Mouse (Mus musculus) layer of hippocampus, adult 8-10 months (tissue): Measurements from ENCODE around the gene Ugdh. TPM values are rescaled to one million over a fixed set of nuclear protein-coding genes. Genes with fewer than 3 reads are reported as not detected.
A peak's percentile ranks its signal among the peaks of the same experiment; 100 is the strongest.
"Not testable (repeated sequence)": the region's sequence is repeated elsewhere in the genome, so short reads cannot be mapped to it uniquely, and the experiment has no call there.

ENCODE experiments used
- DNase-seq, 2 experiments: peaks; one replicate each; pipeline ENCODE4 v3.0.0; 2022; ENCODE audit warnings: low spot score in 2 of 2
- total RNA-seq, 4 experiments: library from RNA; stranded (reverse); gene quantifications; 2 replicates each; pipeline ENCODE4 v1.2.4; 2022

Gene Ugdh
- total RNA-seq = 10 to 100 TPM; 33.8 to 41.4 (median 35.8) TPM

DNA sequence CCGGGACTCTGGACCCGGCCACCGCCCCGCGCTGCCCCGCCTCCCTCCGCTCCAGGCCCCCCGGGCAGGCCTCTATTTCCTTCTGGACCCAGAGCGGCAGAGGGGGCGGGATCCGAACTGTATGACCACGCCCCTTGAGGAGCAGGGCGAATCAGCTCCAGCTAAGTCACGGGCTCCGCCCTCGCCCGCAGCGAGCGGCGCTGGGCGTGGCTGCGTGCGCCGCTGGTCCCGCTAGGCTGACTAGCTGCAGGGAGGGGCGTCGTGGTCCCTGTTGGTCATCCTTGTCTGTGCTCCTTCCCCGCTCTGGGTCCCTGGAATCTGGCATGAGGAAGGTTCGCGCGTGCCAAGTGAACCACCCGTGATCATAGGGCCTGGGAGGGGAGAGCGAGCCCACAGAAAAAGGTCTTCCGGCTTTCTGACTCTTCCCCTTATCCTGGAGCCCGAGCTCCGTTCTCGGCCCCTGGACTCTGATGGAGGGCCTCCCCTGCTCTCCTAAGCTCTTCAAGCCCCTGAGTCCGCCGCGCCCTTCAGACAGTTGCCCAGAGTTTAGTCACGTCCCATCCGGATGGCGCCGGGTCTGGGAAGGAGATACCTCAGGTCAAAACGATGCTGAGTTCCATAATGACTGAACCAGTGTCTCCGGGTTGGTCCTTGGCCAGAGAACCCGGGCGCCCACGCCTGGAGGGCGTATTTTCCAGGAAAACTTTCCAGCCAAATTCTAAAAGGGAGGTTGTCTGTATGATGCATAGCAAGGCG, at the start of gene Ugdh:
Gene Ugdh, minus strand, starts transcription at position 144 of the 756 bp plus-strand sequence.
- DNase-seq = peak; percentile 94 to 95

DNA sequence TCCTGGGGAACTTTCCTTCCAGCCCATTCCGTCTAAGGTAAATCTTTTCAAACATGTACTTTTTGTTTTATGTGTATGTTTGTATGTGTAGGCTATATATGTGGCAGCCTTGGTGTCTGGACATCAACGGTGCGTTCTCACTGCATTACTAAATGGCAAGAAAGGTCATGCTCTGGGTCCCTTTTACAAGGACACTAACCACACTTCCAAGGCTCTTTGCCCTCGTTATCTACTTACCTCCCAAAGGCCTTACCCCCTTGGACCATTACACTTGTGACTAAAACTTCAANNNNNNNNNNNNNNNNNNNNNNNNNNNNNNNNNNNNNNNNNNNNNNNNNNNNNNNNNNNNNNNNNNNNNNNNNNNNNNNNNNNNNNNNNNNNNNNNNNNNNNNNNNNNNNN, 47.2 kb upstream of the Ugdh start:
- no peak for DNase-seq

DNA sequence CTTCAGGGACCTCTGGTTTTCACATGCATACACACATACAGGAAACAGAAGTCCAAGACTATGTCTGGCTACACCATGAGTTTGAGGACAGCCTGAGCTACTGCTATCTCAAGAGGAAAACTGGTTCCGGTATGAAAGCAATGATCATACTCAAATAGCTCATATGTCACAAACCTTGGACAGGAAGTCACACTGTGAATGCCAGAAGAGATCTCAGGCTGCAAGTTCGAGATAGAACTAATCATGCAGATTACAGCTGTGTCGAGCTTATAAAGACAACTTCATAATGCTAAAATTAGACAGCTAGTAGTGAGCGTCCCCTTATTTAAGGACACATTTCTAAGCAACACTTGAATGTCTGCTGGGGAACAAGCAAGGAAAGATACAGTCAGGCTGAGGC, 44.8 kb upstream of the Ugdh start:
- DNase-seq = no peak

DNA sequence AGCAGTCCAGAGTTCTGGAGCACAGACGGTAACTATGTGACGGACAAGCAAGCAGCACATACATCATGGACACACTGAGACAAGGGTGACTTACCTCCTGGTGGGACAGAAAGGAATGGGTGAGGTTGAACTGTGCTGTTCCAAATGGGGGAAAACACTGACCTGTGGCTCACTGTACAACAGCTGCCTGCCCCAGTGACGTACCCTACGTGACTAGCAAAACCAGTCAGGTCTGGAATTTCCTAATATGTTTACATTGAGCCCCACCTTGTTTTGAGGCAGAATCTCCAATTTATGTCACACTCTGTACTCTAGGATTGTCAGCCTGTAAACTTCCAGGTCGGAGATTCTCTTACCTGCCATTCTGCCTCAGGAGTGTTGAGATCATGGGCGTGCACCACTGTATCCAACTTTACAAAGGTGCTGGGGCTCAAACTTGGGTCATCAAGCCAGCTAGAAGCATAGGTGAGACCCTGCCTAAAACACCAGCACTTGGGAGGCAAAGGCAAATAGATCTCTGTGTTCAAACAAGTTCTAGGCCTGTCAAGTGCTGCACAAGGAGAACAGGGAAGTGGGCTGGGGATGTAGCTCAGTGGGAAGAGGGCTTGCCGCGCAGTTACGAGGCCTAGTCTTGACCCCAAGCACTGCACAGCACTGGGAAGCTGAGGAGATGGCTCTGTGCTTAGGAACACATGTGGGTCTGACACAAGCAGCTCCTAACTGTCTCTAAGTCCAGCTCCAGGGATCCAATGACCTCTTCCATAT, 44.1 kb upstream of the Ugdh start:
- DNase-seq = no peak

DNA sequence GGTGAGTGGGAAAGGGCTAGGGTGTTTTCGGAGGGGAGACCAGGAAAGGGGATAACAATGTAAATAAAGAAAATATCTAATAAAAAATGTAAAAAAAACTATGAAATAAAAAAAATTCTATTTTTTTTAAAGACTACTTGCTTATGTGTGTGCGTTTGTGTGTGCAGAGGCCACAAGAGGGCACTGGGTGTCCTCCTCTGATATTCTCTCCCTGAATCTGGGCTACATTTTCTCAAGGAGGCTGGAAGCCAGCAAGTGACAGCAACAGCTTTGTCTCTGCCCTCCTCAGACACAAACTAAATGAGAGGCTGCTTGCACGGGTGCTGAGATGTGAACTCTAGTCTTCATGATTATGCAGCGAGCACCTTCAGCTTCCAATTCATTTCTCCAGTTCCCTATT, 42.5 kb upstream of the Ugdh start:
- no peak for DNase-seq

DNA sequence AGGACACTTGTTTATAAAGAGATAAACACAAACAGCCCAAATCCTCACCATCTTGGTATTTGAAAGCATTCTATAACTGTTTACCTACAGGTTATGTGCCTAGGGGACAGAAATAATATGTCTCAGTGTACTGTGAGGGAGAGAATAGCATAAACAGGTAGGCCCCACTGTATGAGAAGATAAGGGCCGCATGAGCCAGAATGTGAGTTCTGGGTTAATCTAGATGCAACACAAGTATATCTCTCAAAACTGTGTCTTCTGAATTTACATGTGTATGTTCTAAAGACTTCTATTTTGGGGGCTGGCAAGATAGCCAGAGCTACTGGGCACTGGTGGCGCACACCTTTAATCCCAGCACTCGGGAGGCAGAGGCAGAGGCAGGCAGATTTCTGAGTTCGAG, 41.0 kb upstream of the Ugdh start:
- not testable (repeated sequence) for DNase-seq

DNA sequence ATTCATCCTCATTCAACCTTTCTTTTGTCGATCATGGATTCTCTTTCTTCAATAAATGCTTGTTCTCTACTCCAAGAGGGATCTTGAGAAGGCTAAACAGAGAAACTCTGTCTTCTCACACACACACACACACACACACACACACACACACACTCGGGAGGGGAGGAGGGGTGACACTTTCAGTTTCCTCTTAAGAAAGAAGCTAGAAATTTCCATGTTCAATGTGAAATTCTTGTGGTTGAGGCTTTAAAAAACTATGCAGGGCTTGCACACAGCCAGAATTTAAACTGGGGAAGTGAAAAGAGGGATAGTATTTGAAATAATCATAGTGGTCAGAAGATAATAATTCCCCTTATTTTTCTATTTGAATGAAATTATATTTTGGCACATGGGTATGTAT, 40.1 kb upstream of the Ugdh start:
- no peak for DNase-seq

DNA sequence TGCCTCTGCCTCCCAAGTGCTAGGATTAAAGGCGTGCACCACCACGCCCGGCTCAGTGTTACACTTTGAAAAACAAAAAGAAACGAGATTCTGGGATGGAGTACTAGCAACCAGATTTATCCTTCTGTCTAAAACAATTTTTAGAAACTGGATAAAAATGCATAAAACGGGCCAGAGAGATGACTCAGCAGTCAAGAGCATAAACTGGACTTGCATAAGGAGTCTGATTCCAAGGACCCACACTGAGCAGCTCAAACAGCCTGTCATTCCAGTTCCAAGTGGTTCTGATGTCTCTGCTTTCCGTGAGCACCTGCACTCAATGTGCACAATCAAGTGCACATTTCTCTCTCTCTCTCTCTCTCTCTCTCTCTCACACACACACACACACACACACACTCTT, 34.0 kb upstream of the Ugdh start:
- no peak for DNase-seq

DNA sequence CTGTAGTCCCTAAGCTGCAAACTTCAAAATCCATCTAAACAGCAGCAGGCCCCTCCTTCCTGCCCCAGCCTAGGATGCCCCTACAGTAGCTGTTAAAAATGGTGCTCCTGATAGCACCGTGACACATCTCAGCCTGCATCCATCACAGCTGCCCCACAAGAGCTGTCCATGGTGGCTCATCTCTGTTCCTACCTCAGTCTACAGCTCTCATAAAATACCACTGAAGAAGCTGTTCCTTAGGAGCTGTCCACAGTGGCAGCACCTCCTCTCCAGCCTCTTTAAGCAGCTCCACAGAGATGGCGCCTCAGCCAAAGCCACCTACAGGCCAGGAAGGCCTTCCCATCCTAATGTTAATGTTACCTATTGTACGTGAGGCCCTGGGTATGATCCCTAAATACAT, 31.2 kb upstream of the Ugdh start:
- no peak for DNase-seq

DNA sequence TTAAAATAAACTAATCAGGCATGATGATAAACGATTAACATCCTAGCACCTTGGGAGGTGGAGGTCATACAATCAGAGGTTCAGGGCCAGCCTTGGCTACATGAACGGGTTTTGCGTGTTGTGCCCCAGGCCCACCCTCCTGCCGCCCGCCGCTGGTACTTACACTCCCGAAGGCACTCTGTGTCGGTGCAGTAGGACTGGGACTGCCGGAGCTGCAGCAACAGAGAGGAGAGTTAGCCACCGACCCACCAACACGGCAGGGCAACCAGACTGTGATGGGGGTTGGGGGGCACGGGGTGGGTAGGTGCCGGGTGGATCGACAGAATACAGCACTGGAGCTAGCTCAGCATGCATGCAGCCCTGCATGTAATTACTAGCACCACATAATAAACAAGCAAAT, 24.6 kb upstream of the Ugdh start:
- DNase-seq = no peak

DNA sequence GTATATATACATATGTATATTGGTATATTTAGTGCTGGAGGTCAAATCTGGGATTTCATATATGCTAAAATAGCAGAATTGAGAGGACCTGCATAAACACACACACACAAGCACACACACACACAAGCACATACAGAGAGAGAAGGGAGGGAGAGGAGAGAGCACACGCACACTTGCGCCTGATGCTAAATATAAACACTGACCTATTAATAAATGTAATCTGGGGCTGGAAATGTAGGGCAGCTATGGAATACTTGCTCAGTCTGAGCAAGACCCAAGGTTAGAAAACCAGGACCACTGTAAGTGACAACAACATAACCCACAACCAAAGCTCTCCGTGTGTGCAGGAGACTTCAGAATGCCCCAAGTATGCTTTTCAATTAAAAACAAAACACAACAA, 23.7 kb upstream of the Ugdh start:
- DNase-seq = no peak

DNA sequence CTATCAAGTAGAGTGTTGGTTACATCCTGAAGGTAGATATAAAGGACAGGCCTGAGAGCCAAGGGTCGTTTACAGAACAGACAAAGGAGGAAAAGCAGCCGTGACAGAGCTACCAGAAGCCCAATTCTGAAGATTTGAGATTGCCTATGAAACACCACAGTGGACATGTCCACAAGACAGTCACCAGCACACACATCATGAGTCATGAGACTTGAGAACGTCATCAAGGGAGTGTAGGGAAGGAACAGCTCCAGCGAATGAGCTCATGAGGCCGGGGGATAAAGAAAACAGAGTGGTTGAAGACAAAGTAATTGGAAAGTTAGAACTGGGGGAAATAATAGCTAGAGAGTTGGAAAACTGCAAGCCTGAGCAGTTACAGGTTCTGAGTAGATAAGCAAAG, 22.1 kb upstream of the Ugdh start:
- DNase-seq = no peak

DNA sequence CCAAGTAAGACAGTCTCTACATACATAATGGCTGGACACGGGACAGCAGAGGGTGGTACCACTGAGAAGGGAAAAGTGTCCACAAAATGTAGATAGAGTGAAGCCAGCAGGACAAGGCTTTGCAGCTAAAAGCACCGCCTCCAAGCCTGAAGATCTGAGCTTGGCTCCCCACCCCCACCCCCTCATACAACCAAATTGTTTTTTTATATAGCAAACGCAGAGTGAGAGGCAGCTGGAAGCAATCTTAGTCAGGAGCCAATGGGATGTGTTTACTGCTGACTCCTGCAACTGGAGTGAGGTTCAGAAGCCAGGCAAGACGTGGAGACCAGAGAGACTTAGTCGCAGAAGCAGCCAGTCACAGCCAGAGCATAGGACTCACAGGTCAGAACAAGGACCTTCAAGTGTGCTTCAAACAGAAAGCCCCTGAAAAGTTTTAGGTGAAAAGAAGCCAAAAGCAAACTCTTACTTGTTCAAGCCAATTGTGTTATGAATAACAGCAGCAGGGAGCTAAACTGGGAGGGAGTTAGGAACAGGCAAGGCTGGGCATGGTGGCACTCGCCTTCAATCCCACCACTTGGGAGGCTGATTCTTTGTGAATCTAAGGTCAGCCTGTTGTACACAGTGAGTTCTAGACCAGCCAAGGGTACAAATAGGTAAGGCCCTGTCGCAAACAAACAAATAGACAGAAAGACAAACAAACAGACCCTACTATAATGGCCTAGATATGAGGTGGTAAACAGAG, 21.5 kb upstream of the Ugdh start:
- no peak for DNase-seq

DNA sequence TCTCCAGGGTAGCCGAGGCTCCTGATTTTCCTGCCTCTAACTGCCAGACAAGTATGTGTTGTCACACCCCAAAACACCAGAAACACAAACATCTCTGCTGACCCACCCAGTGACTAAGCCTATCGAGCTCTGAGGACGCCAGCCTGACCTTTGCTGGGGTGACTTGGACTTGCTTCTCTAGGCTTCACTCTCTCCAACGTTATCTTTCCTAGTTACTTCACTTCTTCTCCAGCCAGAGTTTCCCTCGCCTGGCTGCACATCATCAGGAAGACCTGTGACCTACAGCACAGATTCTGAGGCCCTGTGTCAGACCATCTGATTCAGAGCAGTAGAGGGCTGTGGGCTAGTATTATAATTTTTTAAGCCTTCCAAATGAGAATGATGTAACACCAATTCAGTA, 19.0 kb upstream of the Ugdh start:
- no peak for DNase-seq

DNA sequence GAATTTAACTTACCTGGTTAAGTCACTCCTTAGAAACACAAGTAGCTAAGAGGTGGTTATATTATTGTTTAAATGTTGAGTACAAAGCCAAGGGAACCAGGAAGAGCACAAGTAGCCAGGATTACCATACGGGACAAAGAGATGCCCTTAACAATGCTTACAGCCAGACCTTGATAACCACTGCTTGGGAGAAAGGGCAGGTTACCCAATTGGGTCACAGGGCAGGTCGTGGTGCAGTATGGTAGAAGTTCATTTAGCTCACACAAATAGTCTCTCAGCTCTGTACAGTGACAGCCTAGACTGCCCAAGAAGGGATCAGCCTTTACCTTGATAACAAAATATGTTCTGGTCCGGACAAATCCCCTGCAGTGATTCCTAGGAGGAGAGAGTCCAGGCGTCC, 13.2 kb upstream of the Ugdh start:
- DNase-seq = no peak

DNA sequence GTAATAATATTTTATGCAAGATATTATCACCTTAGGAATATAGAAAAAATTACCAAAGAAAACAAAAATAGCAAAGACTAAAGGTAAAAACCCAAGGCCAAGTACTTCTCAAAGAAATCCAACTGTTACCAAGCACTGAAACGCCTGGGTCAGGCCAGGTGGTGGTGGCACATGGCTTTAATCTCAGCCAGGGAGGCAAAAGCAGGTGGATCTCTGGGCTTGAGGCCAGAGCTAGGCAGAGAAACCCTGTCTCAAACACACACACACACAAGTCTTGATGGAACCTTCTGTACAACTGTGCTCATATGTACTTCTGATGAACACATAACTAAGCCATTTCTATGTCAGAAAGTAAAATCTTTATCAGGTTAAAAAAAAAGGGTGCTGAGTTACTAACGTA, 12.1 kb upstream of the Ugdh start:
- no peak for DNase-seq

DNA sequence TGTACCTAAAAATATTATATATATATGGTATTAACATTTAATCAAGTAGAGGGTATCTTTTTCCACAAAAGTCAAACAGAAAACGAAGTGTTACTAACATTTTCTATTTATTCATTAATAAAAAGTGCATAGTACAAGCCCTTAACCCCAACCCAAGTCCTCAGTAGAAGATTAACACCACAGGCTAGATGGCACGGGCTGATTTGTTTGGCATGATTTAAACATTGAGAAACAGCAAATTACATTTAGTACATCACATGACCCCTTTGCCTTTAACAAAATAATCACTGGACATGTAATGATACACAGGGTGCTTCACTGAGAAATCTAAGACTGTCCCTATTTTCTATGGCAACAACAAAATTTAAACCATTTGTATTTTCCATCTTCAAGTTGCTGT, 11.0 kb upstream of the Ugdh start:
- DNase-seq = no peak

DNA sequence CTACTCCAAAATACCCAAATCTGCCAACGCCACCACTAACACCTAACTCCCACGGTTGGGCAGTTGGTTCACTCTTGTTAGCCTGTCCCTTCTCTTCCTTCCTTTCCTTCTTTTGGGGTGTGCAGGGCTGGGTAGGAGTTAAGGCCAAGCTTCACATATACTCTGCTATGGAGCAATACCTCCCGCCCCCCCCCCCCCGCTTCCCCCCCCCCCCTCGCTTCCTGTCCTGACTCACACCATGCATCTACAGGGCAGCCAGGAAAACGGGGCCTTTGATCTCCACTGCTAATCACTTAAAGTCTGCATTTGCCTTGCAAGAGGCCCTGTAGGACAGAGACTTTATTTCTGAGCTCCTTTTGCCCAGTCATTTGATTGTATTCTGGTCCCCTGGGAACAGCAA, 9.2 kb upstream of the Ugdh start:
- DNase-seq = no peak

DNA sequence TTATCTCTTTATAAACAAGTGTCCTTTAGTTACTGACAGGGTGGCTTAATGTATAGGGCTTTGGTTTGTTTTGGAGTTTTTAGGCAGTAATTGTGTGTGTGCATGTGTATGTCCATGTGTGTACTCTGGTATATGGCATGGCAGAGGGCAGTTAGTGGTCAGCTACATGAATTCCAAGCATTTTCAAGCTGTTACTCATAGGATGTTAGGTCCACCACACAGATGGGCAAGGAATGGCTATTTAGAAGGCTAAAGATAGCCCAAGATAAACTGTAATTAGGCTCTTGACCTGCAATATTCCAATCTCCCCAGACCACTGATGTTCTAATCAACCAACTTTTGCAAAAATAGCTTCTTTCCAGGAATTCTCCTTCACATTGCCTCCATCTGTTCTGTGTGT, 2.3 kb upstream of the Ugdh start:
- no peak for DNase-seq

DNA sequence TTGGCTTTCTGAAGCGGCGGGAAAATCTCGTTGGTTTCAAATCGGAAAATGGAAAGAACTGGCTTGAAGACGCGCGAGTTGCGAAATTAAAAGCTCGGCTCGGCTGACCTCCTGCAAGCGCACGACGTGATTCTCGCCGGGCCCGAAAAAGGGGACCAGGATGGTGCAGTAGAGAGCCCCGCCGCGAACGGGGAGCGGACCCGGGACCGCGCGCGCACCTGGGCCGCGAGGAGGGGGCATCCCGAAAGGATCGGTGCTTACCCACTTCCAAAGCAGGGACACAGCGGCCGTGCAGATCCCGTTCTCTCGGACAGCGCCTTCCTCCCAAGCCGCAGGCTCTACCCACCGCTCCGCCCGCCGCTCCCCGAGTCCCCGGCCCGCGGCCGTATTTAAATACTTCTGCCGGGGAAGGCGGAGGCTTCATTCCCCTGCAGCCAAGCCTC, 365 bp downstream of the Ugdh start:
- no peak for DNase-seq

DNA sequence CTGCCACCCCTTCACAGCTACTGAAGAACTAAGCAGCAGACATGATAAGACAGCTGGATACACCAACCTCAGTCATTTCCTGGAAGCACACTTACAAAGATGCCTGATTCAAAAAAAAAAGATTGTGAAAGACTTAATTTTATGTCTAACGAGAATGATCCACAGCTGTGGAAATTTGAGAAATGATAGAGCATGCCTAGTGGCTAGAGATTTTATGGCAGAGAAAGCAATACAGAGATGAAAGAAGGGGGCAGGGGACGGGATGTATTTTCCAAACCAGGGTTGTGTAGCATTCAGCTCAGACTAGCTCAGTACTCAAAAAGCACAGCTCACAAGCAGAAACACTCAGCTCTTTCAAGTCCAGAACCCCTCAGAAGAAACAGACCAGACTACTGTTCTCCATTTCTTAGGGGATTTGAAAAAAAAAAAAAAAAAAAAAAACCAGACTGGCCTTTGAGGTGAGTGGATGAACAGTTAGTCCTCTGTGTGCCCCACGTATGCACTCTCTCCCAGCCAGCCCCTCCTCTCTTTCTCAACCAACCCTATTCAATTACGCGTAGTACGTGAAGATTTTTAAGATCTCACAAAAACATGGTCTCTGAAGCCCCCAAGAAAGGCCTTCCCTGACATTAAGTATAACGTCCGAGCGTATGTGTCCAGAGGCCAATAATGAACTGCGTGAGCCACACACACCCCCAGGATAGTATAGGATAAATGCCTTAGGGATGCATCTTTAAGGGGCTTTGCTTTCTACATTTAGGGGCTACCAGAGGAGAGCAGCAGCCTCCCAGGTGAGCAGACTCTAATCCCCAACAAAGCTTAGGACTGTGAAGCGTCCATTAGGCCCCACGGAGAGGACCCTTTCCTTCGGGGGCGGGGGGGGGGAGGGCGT, 1.0 kb downstream of the Ugdh start:
- no peak for DNase-seq
